Mouse (Mus musculus) T-helper 2 cell (primary cell): ENCODE results near the gene Txlnb.
"Not testable (repeated sequence)": the region's sequence is repeated elsewhere in the genome, so short reads cannot be mapped to it uniquely, and the experiment has no call there.

ENCODE experiments used
- in situ Hi-C: fragments of 300-600 bp; cut with MboI, MseI; formaldehyde crosslinking; loops from one replicate; pipeline ENCODE4 v1.15.1; 2025; ENCODE audit warnings: high pct_unique_total_duplicates

Gene Txlnb

DNA sequence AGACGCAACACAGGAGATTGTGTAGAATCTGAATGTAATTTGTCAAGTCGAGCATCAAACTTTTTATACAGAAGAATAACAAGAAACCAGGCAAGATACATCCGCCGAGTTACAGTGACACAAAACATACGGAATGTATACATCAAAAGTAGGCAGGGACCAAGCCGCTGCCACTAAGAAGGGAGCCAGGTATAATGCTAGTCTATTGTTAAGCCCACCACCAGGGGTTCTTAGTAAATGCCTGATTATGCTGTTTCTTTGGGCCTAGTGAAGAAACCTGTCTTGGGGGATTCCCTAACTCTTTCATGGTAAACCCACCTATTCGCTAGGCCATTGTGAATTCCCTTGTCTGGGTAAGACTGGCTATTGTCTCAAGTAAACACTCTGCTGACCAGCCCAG lies 24.4 kb downstream of the Txlnb start:
- in situ Hi-C loops, result not testable (repeated sequence)

- in situ Hi-C loops, result no loop called here
Observed at GRCm38 (mm10) chr10:17827391-17827790, 31.4 kb downstream of the Txlnb start.

DNA sequence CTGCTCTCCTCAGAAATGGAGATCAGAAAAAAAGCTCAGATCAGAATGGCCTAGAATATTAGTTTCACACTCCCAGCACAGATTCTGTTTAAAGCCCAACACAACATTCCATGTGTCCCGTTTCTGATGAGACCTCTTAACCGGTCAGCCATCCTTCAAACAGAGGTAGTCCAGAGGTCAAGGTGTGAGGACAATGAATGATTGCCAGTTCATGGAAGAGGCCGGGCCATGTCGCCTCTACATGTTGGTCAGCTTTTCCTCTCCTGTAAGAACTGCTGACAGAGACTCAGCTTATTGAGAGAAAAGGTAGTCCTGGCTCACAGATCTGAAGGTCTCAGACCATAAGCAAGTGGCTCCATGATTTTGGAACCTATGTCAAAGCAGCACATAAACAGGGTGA lies 33.2 kb downstream of the Txlnb start:
- in situ Hi-C loops, result no loop called here

- in situ Hi-C loops, result no loop called here
Observed at GRCm38 (mm10) chr10:17831041-17831440, 35.0 kb downstream of the Txlnb start.

DNA sequence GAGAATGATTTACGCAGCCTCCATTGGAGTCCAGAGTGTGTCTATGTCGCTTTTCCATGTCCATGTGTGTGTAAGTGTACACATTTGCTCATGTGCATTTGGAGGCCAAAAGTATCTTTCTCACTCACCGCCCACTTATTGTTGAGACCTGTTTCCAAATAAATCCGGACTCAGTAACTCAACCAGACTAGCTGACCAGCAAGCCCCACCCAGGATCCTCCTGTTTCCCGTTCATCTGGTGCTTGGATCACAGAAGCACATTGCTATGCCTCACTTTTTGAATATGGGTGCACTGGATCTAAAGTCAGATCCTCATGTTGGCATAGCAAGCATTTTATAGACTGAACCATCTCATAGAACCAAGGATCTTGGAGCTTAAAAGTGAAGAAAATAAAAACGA lies 39.0 kb downstream of the Txlnb start:
- in situ Hi-C loops, result no loop called here

DNA sequence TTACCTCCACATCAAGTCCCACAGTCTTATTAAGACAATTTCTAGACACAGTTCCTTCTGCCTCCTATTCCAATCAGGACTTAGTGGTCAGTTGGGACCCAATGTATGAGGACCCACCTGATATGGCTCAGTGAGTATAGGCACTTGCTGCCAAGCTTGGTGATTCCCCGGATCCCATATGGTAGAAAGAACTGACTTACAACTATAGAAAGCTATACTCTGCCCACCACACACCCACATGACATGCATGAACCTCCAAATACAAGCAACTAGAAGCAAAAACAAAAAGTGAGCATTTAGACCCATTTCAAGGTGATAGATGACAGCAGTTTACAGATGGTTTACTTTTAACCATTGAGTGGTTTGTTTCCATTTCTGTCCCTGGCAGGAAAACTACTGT lies 40.2 kb downstream of the Txlnb start:
- in situ Hi-C loops, result no loop called here

DNA sequence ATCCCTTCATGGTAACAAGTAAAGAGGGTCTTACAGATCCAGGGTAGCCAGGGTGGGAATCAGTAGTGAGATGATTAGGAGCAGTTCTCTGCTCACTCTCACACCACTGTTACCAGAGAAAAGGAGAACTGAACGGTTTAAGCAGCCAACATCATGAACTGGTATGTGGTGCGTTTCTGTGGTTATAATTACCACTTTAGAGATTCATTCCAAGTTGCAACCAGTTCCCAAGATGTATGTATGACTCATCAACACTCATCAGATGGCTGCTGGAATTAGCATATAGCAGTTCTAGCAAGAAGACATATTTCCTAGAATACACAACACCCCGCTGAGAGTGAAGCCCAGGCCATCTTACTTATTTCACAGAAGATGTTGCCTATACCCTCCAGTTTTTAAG lies 46.0 kb downstream of the Txlnb start:
- in situ Hi-C loops, result loop anchor here (10.0 kb wide), 1 partner anchor 1557 kb away; no protein-coding TSS in a partner anchor

DNA sequence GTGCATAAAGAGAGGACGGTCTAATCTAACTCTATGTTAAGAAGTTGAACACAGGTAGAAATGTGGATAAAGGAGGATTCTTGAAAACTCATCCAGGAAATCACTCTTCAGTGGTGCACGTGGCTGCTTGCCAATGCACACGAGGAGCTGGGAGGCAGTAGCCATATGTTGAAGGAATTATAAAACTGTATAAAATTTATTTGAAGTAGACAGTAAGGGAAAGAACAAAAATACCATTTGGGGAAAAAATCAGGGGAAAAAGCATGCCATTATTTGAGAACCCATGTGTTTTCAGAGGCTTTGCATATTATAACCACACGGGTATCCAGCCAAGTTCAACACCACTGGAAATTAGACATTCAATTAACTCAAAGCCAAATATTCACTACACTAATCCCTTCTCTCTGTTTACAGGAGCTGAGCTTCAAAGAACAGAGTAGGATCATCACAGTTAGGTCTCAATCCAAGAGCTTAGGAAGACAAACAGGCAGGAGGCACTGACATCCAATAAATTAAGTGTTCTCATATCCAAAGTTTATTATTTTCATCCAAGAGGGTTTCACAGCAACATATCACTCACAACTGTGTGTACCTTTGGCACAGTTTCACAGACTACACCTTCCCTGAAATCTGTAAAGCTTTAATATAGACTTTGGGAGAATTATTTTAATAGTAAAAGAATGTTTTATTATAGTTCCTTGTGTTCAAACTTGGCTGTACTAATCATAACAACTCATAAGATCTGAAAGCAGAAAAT lies 48.9 kb downstream of the Txlnb start:
- in situ Hi-C loops, result loop anchor here (10.0 kb wide), 1 partner anchor 1560 kb away; no protein-coding TSS in a partner anchor

DNA sequence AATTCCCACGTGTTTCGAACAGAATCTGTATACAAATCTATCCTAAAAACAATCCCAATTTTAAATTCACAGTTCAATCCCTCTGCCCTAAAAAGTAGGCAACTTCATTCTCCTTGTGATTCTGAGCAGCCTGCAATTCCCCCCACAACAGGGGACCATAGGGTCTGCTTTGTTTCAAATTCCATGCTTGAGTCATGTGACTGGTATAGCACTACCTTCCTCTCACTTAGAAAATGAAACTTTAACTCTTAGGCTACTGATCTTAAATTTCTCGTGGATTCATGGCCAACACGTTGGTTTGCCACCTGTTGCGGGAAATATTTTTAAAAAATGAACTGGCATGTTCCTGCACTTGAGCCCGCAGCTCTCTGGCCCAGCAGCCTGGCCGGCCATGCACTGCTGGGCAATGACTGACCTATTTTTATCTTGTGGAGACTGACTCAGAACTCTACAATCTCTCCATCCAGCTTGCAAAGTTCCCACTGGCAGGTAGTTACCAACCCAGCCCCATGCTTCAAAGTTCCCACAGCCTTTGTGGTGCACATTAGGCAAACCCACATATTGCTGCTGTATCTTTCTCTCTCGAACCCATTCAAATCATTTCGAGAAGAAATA lies 61.7 kb downstream of the Txlnb start:
- in situ Hi-C loops, result no loop called here

DNA sequence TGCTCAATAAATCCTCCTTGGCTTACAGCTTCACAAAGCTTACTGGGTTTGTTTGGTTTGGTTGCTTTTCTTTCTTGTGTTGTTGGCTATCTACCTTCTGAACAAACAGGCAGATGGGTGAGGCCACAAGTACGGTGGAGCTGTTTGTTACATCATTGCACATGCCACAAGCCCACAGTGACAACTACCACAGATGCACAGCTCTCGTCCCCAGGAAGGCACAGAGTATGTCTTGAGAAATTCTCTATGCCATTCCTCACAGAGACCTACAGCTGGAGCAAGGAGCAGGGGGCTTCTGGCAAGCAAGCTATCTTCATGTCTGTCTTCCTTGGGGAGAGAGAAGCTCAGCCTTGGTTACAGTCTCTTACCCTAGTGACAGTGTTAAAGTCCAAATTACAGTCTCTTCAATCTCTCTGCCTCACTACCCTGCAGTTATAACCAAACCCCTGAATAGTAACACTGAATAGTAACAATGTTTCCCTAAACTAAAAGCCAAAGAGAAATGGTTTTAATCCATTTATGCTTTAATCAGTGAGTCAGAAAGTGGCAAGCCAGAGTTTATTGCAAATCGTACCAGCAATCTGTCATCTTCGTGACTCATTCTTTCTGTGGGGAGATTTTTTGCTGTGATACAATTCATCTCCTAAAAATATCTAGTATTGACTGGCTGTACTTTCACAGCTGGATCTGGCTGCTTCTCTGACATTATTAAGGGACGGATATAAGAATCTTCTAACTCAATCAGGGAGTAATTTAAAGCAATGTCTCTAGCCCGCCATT lies 64.9 kb downstream of the Txlnb start:
- in situ Hi-C loops, result no loop called here

- in situ Hi-C loops, result loop anchor here (5.0 kb wide), 1 partner anchor 138 kb away; no protein-coding TSS in a partner anchor
Observed at GRCm38 (mm10) chr10:17869822-17870662, 74.0 kb downstream of the Txlnb start.

- in situ Hi-C loops, result no loop called here
Observed at GRCm38 (mm10) chr10:17878002-17878919, 82.2 kb downstream of the Txlnb start.

DNA sequence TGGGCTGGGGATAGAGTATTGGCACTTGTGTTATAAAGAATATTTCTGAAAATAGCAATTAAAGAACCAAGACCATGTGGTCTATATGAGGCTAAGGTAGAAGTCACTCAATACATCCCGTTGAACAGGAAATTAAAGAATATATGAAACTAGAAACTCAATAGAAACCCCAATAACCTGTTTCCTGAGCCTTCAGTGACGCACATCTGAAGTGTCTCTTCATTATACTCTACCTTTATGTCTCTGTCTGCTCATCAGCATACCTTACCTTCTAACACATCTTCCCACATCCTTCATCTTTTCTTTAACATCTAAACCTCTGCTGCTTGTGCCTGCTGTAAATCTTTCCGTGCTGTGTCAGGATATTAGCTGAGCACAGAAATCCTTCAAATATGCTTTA lies 84.0 kb downstream of the Txlnb start:
- in situ Hi-C loops, result no loop called here

GRCm38 (mm10) chr10:17880724-17881123 lies 84.7 kb downstream of the Txlnb start:
- in situ Hi-C loops, result no loop called here
